Mouse (Mus musculus) mouse embryonic stem cell (cell line): ENCODE results near the gene Pbx2.

Source experiments
- in situ Hi-C, 2 experiments: fragments of 300-500 bp; cut with MboI; formaldehyde crosslinking; loops; 1 replicate in 1 of 2; 3 replicates in 1 of 2; pipeline ENCODE4 v1.14.3; 2019 to 2020; ENCODE audit warnings: low sequenced_read_pairs in 2 of 2, low pct_unique_long_range_greater_than_20kb in 1 of 2, mixed read lengths in 1 of 2; ENCODE audit not compliant: unreplicated experiment in 1 of 2

The Pbx2 gene

DNA sequence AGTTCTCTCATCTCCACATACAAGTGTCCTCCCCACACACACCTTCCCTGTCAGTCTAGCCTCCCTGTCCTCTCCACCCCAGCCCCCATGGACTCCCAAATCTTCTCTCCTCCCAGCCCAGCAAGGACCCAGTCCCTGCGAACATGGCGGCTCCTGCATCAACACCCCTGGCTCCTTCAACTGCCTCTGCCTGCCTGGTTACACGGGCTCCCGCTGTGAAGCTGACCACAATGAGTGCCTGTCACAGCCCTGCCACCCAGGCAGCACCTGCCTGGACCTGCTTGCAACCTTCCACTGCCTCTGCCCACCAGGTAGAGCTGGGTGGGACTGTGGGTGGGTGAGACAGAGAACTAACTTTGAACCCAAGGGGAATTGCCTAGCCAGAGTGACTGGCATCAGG is 21.1 kb upstream of the Pbx2 start:
- in situ Hi-C loops: no loop called here

DNA sequence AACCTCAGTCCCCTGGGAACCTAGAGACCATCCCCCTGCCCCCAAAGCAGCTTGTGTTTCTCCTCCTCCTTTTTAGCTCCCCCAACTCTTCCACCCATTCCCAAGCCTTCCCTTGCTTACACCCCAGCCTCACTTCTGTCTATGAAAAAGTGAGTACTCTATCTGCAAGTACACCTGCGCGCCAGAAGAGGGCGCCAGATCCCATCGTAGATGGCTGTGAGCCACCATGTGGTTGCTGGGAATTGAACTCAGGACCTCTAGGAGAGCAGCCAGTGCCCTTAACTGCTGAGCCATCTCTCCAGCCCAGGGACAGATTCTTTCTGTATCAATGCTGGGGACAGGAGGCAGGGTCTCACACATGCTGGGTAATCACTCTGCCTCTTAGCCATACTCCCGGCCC is 19.2 kb upstream of the Pbx2 start:
- in situ Hi-C loops: no loop called here

DNA sequence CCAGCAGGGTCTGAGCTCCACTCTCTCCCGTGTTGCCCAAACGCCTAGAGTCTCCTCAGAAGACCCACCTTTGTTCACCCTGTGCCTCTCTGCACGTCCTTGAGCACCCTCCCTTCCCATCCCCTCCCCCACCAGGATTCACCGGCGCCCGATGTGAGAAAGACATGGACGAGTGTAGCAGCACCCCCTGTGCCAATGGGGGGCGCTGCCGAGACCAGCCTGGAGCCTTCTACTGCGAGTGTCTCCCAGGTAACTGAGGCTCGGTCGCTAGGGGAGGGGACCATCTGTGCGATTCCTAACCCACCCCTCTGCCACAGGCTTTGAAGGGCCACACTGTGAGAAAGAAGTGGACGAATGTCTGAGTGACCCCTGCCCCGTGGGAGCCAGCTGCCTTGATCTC is 18.7 kb upstream of the Pbx2 start:
- in situ Hi-C loops: no loop called here

DNA sequence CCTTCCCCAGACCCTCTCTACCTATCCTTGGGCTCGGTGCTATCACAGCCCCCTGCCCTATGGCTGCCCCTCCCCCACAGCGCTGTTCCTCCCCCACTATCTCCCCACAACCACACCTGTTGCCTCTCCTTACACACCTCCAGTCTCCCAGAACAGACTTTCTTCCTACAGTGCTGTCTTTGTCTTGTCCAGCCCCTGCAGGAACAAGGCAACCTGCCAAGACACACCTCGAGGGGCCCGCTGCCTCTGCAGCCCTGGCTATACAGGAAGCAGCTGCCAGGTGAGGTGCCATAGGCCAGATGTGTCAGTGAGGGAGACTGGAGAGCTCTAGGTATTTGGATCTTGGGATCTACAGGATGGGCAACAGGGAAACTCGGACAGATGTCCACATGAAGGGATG is 14.5 kb upstream of the Pbx2 start:
- in situ Hi-C loops: loop anchor here in 1 of 2 experiments (5.0 kb wide), 1 partner anchor 51 kb away; the partner anchor contains the start of genes Ppt2 and Prrt1

DNA sequence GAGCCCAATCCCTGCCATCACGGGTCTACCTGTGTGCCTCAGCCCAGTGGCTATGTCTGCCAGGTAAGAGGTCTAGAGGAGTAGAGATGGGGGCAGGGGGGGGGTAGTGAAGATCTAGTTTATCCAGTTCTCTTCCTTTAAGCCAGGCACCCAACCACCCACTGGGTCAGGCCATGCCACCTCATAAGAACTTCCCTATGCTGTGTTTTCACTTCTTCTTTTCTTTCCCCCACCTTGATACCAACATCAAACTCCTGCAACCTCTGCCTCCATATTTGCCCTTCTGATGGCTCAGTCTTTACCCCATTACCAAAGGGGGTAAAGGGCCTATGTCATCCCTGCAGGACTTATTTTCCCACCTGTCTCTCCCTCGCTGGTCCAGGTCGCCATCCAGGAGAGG is 13.0 kb upstream of the Pbx2 start:
- in situ Hi-C loops: loop anchor here in 1 of 2 experiments (5.0 kb wide), 1 partner anchor 49 kb away; the partner anchor contains the start of genes Ppt2 and Prrt1

DNA sequence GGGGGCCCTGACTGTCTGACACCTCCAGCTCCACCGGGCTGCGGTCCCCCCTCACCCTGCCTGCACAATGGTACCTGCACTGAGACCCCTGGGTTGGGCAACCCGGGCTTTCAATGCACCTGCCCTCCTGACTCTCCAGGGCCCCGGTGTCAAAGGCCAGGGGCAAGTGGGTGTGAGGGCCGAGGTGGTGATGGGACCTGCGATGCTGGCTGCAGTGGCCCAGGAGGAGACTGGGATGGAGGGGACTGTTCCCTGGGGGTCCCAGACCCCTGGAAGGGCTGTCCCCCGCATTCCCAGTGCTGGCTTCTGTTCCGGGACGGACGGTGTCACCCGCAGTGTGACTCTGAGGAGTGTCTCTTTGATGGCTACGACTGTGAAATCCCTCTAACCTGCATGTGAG is 8.5 kb upstream of the Pbx2 start:
- in situ Hi-C loops: no loop called here

DNA sequence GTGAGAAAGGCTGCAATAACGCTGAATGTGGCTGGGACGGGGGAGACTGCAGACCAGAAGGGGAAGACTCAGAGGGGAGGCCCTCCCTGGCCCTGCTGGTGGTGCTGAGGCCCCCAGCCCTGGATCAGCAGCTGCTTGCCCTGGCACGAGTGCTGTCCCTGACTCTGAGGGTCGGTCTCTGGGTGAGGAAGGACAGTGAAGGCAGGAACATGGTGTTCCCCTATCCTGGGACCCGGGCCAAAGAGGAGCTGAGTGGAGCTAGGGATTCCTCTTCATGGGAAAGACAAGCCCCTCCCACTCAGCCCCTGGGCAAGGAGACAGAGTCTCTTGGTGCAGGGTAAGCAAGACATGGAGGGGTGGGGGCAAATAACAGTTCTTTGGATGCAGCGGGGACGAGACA is 7.7 kb upstream of the Pbx2 start:
- in situ Hi-C loops: no loop called here

DNA sequence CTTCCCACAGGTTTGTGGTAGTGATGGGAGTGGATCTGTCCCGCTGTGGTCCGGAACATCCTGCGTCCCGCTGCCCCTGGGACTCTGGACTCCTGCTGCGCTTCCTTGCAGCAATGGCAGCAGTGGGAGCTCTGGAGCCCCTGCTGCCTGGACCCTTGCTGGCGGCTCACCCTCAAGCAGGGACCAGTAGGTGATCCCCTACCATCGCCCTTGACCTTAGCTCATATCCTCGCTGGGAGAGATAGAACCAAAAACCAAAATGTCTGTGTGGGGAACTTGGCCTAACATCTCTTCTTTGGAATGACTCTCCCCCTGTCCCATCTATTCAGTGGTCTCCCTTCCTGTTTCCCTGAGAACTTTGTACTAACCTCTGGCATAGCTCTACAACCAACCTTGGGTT is 7.2 kb upstream of the Pbx2 start:
- in situ Hi-C loops: no loop called here

DNA sequence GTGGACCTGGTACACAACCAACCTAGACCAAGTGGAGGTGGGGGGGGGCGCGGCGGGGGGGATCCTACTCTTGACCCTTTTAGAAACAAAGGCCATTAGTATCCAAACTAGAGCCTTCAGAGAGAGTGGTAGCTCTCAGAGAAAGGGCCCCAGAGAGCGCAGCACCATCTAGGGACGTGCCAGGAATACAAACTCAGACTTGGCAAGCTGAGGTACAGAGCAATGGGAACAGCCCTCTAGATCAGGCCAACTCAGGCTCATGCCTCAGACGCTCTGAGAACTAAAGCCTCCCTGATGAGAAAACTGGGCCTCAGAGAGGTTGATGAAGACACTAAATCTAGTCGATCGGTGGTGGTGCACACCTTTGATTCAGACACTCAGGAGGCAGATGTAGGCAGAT is 5.9 kb upstream of the Pbx2 start:
- in situ Hi-C loops: no loop called here

DNA sequence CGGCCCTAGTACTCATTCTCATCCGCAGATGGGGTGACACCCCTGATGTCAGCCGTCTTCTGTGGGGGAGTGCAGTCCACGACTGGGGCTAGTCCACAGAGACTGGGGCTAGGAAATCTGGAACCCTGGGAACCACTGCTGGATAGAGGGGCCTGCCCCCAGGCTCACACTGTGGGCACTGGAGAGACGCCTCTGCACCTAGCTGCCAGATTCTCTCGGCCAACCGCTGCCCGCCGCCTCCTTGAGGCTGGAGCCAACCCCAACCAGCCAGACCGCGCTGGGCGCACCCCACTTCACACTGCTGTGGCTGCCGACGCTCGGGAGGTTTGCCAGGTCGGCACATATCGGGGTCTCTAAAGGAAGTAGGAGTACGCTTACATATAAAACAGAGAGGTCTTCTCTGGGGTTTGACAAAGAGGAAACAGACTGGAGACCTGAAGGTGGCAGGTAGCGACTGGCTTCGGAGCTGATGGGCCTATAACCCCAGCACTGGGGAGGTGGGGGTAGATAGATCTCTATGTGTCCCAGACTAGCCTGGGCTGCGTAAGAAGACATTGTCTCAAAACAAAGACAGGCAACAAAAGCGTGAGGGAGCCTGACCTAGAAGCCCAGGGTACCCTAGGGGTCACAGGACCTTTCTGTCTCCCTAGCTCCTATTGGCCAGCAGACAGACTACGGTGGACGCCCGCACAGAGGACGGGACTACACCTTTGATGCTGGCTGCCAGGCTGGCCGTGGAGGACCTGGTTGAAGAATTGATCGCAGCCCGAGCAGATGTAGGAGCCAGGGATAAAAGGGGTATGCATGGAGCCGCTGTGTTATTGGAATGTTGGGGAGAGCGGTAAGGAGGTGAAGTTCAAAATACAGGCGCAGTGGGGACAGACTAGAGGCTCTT is 4.9 kb upstream of the Pbx2 start:
- in situ Hi-C loops: no loop called here

DNA sequence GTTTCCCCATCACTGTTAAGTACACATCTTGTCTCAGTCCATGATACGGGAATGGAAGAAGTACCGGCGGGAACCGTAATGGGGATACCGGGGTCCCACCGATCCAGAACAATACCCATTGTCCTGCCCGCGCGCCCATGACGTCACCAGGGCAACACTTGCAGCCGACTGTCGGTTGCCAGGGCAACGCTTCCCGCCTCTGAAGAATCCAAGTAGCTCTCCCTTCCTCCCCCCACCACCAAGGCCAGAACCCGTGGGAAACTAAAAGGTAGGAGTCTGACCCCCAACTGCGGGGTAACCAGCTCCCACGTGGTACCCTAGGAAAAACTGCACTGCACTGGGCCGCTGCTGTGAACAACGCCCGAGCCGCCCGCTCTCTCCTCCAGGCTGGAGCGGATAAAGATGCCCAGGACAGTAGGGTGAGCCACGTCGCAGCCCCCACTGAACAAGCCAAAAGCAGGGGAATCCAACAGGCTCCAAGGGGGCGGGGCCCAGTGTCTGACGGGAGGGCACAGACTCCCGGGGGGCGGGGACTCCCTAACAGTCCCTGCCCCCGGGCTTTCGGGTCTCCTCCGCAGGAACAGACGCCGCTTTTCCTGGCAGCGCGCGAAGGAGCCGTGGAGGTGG is 4.2 kb upstream of the Pbx2 start:
- in situ Hi-C loops: no loop called here

DNA sequence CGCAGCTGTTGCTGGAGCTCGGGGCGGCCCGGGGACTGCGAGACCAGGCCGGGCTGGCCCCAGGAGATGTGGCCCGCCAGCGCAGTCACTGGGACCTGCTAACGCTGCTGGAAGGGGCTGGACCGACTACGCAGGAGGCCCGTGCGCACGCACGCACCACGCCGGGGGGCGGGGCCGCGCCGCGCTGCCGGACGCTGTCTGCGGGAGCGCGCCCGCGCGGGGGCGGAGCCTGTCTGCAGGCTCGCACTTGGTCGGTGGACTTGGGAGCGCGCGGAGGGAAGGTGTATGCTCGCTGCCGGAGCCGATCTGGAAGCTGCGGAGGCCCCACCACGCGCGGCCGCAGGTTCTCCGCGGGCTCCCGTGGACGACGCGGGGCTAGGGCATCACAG is 3.6 kb upstream of the Pbx2 start:
- in situ Hi-C loops: no loop called here

DNA sequence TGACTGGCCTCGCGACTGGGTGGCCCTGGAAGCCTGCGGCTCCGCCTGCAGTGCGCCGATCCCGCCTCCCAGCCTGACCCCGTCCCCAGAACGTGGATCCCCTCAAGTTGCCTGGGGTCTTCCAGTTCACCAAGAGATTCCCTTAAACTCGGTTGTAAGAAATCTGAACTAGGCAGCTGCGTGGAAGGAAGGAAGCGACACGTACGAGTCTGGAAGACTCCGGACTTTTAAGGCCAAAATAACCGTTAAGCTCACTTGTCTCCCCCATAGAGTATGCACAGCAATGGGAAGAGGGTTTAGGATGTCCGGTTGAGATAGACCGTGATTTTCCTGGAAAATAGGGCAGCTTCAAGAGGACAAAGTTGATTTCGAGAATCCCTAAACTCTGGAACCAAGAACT is 3.3 kb upstream of the Pbx2 start:
- in situ Hi-C loops: no loop called here

DNA sequence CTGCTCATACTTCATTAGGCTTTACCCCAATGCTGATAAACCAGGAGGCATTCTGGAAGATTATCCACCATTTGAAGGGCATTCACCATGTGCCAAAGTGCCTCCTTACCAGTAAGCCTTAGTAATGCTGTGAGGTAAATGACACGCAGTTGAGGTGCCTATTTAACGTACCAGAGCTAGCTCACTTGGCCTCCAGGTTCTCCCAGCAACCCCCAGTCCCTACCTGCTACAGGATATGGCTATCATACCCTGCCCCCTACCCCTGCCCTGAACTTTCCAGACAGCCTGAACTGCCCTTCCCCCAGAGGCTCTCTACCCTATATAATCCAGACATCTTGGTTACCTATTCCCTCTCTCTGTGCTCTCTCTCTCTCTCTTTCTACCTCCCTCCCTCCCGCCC is 2.3 kb upstream of the Pbx2 start:
- in situ Hi-C loops: no loop called here

DNA sequence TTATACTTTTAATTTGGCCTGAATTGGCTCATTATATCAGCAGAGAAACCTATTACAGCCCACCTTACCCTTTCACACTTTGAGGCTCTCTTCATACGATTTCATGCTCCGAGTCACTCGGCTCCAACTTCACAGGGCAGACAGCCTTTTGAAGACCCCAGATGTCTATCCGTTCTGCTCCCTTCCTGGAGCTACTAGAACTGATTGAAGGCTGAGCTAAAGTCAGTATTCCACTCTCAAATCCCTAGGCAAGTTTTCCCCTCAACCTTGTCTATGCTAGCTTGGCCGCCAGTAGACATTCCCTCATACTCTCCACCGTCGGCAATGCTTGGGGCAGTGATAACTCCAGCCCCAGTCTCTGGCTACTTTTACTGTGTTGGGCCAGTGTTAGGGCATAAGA is 1.9 kb upstream of the Pbx2 start:
- in situ Hi-C loops: no loop called here

DNA sequence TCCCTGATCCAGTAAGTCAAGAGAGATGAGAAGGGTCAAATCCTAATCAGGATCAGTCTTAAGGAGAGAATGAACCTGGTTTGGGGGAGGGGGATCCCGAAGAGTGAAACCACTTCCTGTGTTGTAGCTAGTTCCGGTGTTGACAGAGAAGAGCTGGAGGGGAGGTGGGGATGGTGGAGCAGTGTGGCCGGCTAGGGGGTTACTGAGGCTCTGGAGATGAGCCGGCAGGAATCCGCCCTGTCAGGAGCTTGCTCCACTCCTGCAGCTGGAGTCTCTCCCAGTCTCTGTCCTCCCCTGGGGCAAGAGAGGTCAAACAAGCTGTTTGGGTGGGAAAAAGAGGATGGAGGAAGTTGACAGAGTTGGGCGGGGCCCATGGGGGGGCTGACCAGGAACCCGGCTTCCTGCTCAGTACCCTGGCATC is 1.4 kb upstream of the Pbx2 start, which contains the start of gene Gpsm3:
TSS of gene Gpsm3 (plus strand) at position 126 of the 421 bp plus-strand sequence.
- in situ Hi-C loops: no loop called here

DNA sequence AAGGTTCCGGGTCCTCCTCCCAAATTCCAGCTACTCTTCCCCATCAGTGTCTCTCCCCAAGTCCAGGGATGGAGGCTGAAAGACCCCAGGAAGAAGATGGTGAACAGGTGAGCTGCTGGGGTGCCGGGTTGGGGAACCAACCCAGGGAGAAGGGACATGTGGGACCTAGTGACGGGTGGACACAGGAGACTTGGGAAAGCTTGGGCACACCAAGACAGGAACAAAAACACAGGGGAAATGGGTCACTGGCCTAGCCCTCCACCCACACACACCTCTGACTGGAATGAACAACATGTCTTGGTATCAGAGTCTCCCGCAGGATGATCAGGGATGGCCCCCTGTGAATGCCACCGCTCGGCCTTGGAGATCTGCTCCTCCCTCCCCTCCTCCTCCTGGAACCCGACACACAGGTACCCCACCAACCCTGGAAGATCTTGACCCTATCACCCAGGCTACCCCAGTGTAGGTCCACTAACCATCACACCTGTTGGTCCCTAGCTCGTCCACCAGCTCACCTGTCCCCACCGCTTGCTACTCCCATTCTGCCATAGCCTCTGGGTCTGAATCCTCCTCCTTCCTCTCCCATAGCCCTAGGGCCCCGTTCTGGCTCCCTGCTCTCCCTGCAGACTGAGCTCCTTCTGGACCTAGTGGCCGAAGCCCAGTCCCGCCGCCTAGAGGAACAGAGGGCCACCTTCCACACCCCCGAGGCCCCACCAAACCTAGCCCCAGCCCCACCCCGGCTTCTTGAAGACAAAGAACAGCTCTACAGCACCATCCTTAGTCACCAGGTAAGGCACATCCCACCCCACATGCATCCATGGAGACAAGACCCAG is 695 bp upstream of the Pbx2 start:
- in situ Hi-C loops: no loop called here

DNA sequence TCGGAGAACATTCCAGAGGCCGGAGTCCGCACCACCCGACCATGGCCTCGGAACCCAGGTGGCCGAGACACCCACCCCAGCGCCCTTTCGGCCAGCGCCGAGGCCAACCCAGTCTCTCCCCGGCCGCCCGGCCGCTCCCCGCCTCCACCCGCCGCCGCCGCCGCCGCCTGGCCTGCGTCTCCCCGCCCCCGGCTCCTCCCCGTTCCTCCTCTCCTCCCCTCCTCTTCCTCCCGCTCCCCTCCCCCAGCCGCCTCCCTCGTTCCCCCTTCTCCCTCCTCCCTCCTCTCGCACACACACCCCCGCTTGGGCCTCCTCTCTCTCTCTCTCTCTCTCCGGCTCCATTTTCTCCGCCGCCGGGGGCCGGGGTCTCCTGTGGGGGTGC is 919 bp downstream of the Pbx2 start:
- in situ Hi-C loops: no loop called here
